Mouse (Mus musculus): ENCODE results near the gene Olfr1532-ps1. TPM values are rescaled to one million over a fixed set of nuclear protein-coding genes. Genes with fewer than 3 reads are reported as not detected.

Olfr1532-ps1 gene
- not detected for polyA plus RNA-seq (2015; fragmentation: Illumina TruSeq; extraction: RNeasy Lipid Tissue Mini Kit (QIAGEN cat#74804); ENCODE audit: insufficient read depth, low replicate concordance)

DNA sequence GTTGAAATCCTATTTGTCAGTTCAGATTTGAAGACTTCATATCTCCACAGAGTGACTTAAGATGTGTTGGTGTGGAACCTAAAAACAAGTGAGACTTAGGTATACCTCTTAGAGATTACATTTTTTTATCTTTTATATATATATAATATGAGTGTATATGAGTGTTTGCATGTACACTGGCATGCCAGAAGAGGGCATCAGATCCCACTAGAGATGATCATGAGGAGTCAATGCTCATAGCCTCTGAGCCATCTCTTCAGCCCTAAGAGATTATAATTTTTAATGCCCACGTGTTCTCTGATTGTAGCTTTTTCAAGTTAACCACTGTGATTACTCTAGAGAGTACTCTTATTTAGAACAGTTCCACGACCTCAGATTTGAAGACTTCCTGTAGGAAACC is at the start of gene Olfr1532-ps1:
TSS of gene Olfr1532-ps1 (plus strand) at position 326 of the 400 bp plus-strand sequence.

DNA sequence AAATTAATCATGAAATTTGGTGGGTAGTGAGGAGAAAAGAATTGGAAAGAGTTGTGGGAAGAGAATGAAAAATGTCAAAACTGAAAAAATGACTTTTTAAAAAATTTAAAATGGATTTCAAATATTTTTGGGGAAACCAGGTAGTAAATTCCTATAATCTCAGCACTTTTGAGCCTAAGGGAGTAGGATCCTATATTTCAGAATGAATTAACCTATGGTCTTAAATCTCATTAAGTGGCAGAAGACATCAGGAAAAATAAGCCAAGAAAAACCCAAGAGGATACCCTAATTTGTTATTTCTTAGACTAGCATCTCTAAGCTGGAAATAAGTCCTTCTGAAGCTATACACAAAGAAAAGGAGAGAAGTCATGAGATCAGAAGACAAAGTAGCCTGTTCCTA is 44.9 kb upstream of the Olfr1532-ps1 start, which contains the start of gene Olfr704:
TSS of gene Olfr704 (plus strand) at position 301 of the 400 bp plus-strand sequence.

DNA sequence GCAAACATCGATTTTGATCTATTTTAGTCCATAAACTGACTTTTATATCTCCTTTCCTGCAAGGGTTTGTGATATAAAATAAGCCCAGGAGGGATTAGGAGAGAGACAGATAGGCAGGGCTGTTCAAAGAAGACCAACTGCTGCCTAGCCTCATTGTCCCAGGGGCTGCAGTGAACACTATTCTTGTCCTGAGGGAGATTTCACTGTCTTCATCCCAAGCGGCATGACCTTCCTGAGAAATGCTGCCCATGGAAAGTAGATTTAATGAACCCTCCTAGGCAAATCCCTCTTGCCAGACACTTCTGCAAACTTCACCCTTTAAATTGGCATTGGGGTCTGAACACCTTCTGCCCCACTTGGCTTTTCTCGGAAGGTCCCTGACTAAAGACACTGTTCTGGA is 31.0 kb upstream of the Olfr1532-ps1 start, which contains the start of gene Olfr705:
TSS of gene Olfr705 (minus strand) at position 101 of the 400 bp plus-strand sequence.

DNA sequence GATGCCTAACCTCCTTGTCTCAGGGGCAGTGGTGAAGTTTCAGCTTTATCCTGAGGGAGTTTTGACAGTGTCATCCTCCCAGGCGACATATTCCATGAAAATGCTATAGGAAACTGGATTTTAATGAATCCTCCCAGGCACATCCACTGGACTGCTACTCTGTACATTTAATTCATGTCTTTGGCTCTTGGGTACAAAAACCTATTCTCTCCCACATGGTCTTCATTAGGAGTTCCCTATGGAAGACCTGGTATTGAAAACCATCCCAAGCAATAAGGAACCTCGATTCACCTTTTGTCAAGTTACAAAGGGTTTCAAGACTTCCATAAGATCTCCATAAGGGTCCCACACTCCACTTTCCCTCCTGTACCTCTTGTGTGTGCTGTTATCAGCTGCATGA is 19.7 kb upstream of the Olfr1532-ps1 start, which contains the start of gene Olfr706:
TSS of gene Olfr706 (minus strand) at position 101 of the 400 bp plus-strand sequence.

DNA sequence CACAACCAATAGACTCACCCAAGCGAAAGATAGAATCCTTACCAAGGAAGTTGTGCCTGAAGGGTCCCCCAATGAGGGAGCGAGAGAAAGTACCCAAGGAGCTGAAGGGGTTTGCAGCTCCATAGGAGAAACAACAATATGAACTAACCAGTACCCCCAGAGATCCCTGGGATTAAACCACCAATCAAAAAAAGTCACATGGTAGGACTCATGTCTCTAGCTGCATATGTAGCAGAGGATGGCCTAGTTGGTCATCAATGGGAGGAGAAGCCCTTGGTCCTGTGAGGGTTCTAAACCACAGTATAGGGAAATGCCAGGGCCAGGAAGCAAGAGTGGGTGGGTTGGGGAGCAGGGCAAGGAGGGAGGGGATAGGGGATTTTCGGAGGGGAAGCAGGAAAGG is 6.7 kb upstream of the Olfr1532-ps1 start, which contains the start of gene Olfr707:
TSS of gene Olfr707 (minus strand) at position 101 of the 400 bp plus-strand sequence.

DNA sequence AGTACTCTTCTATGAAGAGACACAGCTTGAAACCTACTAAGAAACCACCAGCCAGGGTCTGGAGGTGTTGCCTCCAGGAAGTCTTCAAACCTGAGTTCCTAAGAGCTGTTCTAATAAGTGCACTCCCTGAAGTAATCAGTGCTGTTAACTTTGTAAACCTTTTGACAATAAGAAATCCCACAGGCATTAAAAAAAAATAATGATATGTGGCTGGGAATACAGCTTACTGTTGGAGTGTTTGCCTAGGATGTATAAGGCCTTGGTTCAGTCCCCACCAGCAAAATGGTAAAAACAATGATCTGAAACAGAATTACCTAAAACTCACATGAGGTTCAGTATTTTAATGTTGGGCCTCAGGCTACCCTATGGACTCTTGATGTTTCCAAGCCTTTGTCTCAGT is 24.3 kb downstream of the Olfr1532-ps1 start, which contains the start of gene Olfr709-ps1:
TSS of gene Olfr709-ps1 (minus strand) at position 101 of the 400 bp plus-strand sequence.

DNA sequence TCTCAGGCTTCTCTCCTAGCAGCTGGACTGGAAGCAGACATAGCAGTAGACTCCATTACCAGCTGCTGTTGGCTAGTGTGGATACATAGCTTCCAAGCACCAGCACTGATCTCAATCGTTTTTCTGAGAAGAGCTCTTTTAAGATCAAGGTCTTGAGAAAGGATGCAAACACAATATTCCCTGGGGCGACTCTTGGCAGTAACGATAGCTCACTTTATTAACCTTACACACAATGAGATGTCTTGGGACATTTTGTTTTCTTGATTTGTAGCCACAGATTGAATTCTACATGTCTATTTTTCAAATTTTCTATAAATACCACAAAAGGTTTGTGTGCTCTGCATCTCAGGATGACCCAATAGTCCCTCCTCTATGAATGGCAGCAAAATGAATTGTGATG is 40.4 kb downstream of the Olfr1532-ps1 start, which contains the start of gene Olfr710:
TSS of gene Olfr710 (minus strand) at position 101 of the 400 bp plus-strand sequence.

DNA sequence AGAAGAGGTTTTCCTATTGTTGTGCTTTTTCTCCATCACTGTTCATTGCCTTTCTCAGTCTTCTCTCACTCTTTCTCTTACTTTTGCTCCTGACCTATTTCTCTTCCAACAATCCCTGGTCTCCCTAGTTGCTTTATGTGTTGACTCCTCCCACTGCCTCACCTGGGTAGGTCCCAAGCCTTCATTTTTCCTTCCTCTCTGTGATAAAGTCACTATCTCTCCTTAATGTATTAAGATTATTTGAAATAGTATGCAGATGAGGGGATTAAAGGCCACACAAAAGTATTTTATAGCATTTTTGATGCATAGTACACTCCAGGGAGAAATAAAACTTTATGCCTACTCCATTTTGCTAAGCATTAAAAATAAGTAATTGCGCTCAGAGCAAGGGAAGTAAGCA is 56.0 kb downstream of the Olfr1532-ps1 start, which contains the start of gene Olfr6:
TSS of gene Olfr6 (minus strand) at position 101 of the 400 bp plus-strand sequence.

Other genes with a start within 250 kb of the Olfr1532-ps1 start
- gene Olfr693, start 227.4 kb upstream of the Olfr1532-ps1 start, polyA plus RNA-seq (2015; fragmentation: Illumina TruSeq; extraction: RNeasy Lipid Tissue Mini Kit (QIAGEN cat#74804); ENCODE audit: insufficient read depth, low replicate concordance): not detected
- not detected for gene Olfr694, start 216.2 kb upstream of the Olfr1532-ps1 start, polyA plus RNA-seq (2015; fragmentation: Illumina TruSeq; extraction: RNeasy Lipid Tissue Mini Kit (QIAGEN cat#74804); ENCODE audit: insufficient read depth, low replicate concordance)
- gene Olfr695, start 191.6 kb upstream of the Olfr1532-ps1 start, polyA plus RNA-seq (2015; fragmentation: Illumina TruSeq; extraction: RNeasy Lipid Tissue Mini Kit (QIAGEN cat#74804); ENCODE audit: insufficient read depth, low replicate concordance): not detected
- gene Olfr697, start 165.6 kb upstream of the Olfr1532-ps1 start, polyA plus RNA-seq (2015; fragmentation: Illumina TruSeq; extraction: RNeasy Lipid Tissue Mini Kit (QIAGEN cat#74804); ENCODE audit: insufficient read depth, low replicate concordance): not detected
- gene Olfr698, start 152.6 kb upstream of the Olfr1532-ps1 start, polyA plus RNA-seq (2015; fragmentation: Illumina TruSeq; extraction: RNeasy Lipid Tissue Mini Kit (QIAGEN cat#74804); ENCODE audit: insufficient read depth, low replicate concordance): not detected
- not detected for gene Olfr699, start 114.8 kb upstream of the Olfr1532-ps1 start, polyA plus RNA-seq (2015; fragmentation: Illumina TruSeq; extraction: RNeasy Lipid Tissue Mini Kit (QIAGEN cat#74804); ENCODE audit: insufficient read depth, low replicate concordance)
- gene Olfr700, start 99.2 kb upstream of the Olfr1532-ps1 start, polyA plus RNA-seq (2015; fragmentation: Illumina TruSeq; extraction: RNeasy Lipid Tissue Mini Kit (QIAGEN cat#74804); ENCODE audit: insufficient read depth, low replicate concordance): not detected
- not detected for gene Olfr701, start 93.9 kb upstream of the Olfr1532-ps1 start, polyA plus RNA-seq (2015; fragmentation: Illumina TruSeq; extraction: RNeasy Lipid Tissue Mini Kit (QIAGEN cat#74804); ENCODE audit: insufficient read depth, low replicate concordance)
- gene Olfr702, start 74.1 kb upstream of the Olfr1532-ps1 start, polyA plus RNA-seq (2015; fragmentation: Illumina TruSeq; extraction: RNeasy Lipid Tissue Mini Kit (QIAGEN cat#74804); ENCODE audit: insufficient read depth, low replicate concordance): not detected
- gene Olfr703, start 64.6 kb upstream of the Olfr1532-ps1 start, polyA plus RNA-seq (2015; fragmentation: Illumina TruSeq; extraction: RNeasy Lipid Tissue Mini Kit (QIAGEN cat#74804); ENCODE audit: insufficient read depth, low replicate concordance): not detected
- gene Olfr704, start 44.8 kb upstream of the Olfr1532-ps1 start, polyA plus RNA-seq (2015; fragmentation: Illumina TruSeq; extraction: RNeasy Lipid Tissue Mini Kit (QIAGEN cat#74804); ENCODE audit: insufficient read depth, low replicate concordance): not detected
- not detected for gene Olfr705, start 31.1 kb upstream of the Olfr1532-ps1 start, polyA plus RNA-seq (2015; fragmentation: Illumina TruSeq; extraction: RNeasy Lipid Tissue Mini Kit (QIAGEN cat#74804); ENCODE audit: insufficient read depth, low replicate concordance)
- gene Olfr706, start 19.8 kb upstream of the Olfr1532-ps1 start, polyA plus RNA-seq (2015; fragmentation: Illumina TruSeq; extraction: RNeasy Lipid Tissue Mini Kit (QIAGEN cat#74804); ENCODE audit: insufficient read depth, low replicate concordance): not detected
- not detected for gene Olfr707, start 6.8 kb upstream of the Olfr1532-ps1 start, polyA plus RNA-seq (2015; fragmentation: Illumina TruSeq; extraction: RNeasy Lipid Tissue Mini Kit (QIAGEN cat#74804); ENCODE audit: insufficient read depth, low replicate concordance)
- not detected for gene Olfr709-ps1, start 24.2 kb downstream of the Olfr1532-ps1 start, polyA plus RNA-seq (2015; fragmentation: Illumina TruSeq; extraction: RNeasy Lipid Tissue Mini Kit (QIAGEN cat#74804); ENCODE audit: insufficient read depth, low replicate concordance)
- not detected for gene Olfr710, start 40.3 kb downstream of the Olfr1532-ps1 start, polyA plus RNA-seq (2015; fragmentation: Illumina TruSeq; extraction: RNeasy Lipid Tissue Mini Kit (QIAGEN cat#74804); ENCODE audit: insufficient read depth, low replicate concordance)
- not detected for gene Olfr6, start 55.9 kb downstream of the Olfr1532-ps1 start, polyA plus RNA-seq (2015; fragmentation: Illumina TruSeq; extraction: RNeasy Lipid Tissue Mini Kit (QIAGEN cat#74804); ENCODE audit: insufficient read depth, low replicate concordance)
- not detected for gene Olfr711, start 67.5 kb downstream of the Olfr1532-ps1 start, polyA plus RNA-seq (2015; fragmentation: Illumina TruSeq; extraction: RNeasy Lipid Tissue Mini Kit (QIAGEN cat#74804); ENCODE audit: insufficient read depth, low replicate concordance)
- not detected for gene Olfr2, start 98.1 kb downstream of the Olfr1532-ps1 start, polyA plus RNA-seq (2015; fragmentation: Illumina TruSeq; extraction: RNeasy Lipid Tissue Mini Kit (QIAGEN cat#74804); ENCODE audit: insufficient read depth, low replicate concordance)
- gene Olfr713, start 123.2 kb downstream of the Olfr1532-ps1 start, polyA plus RNA-seq (2015; fragmentation: Illumina TruSeq; extraction: RNeasy Lipid Tissue Mini Kit (QIAGEN cat#74804); ENCODE audit: insufficient read depth, low replicate concordance): not detected
- not detected for gene Olfr714, start 163.0 kb downstream of the Olfr1532-ps1 start, polyA plus RNA-seq (2015; fragmentation: Illumina TruSeq; extraction: RNeasy Lipid Tissue Mini Kit (QIAGEN cat#74804); ENCODE audit: insufficient read depth, low replicate concordance)
- not detected for gene Olfr17, start 185.2 kb downstream of the Olfr1532-ps1 start, polyA plus RNA-seq (2015; fragmentation: Illumina TruSeq; extraction: RNeasy Lipid Tissue Mini Kit (QIAGEN cat#74804); ENCODE audit: insufficient read depth, low replicate concordance)
- not detected for gene Olfr715b, start 202.4 kb downstream of the Olfr1532-ps1 start, polyA plus RNA-seq (2015; fragmentation: Illumina TruSeq; extraction: RNeasy Lipid Tissue Mini Kit (QIAGEN cat#74804); ENCODE audit: insufficient read depth, low replicate concordance)
- gene Olfr715, start 223.1 kb downstream of the Olfr1532-ps1 start, polyA plus RNA-seq (2015; fragmentation: Illumina TruSeq; extraction: RNeasy Lipid Tissue Mini Kit (QIAGEN cat#74804); ENCODE audit: insufficient read depth, low replicate concordance): not detected
- gene Olfr716, start 230.3 kb downstream of the Olfr1532-ps1 start, polyA plus RNA-seq (2015; fragmentation: Illumina TruSeq; extraction: RNeasy Lipid Tissue Mini Kit (QIAGEN cat#74804); ENCODE audit: insufficient read depth, low replicate concordance): not detected